Mouse (Mus musculus) C2C12 (cell line): ENCODE data around the gene Cit. TPM values are rescaled to one million over a fixed set of nuclear protein-coding genes. Genes with fewer than 3 reads are reported as not detected.

Experiments
- H3K27me3 ChIP-seq: one replicate; pipeline ENCODE4 v1.6.1; 2011; ENCODE audit not compliant: control insufficient read depth, insufficient read depth, insufficient read length
- H3K36me3 ChIP-seq: one replicate; pipeline ENCODE4 v1.6.1; 2011; ENCODE audit not compliant: control insufficient read depth, insufficient read depth
- H3K4me3 ChIP-seq: one replicate; pipeline ENCODE4 v1.5.1; 2011; ENCODE audit warnings: mild to moderate bottlenecking, control low read depth; ENCODE audit not compliant: poor library complexity, insufficient read depth, severe bottlenecking
- H3K79me2 ChIP-seq: one replicate; pipeline ENCODE4 v1.6.1; 2011; ENCODE audit not compliant: control insufficient read depth, insufficient read depth
- H3K79me3 ChIP-seq: one replicate; pipeline ENCODE4 v1.6.1; 2011; ENCODE audit warnings: low read depth, control low read depth
- H3ac ChIP-seq: one replicate; pipeline ENCODE3; 2011; ENCODE audit warnings: low read depth; ENCODE audit not compliant: control insufficient read depth, insufficient read length
- CEBPB ChIP-seq: IDR thresholded peaks from one replicate; pipeline ENCODE4 v1.6.1; 2011; ENCODE audit warnings: low read depth, mild to moderate bottlenecking, control low read depth, moderate library complexity
- CTCF ChIP-seq: IDR thresholded peaks from one replicate; pipeline ENCODE4 v1.5.1; 2011; ENCODE audit not compliant: control insufficient read depth, insufficient read depth, insufficient read length
- FOSL1 ChIP-seq: IDR thresholded peaks from one replicate; pipeline ENCODE4 v1.8.0; 2011; ENCODE audit warnings: mild to moderate bottlenecking, low read length; ENCODE audit not compliant: poor library complexity, insufficient read depth, severe bottlenecking
- MAX ChIP-seq: IDR thresholded peaks from one replicate; pipeline ENCODE4 v1.6.1; 2011; ENCODE audit warnings: mild to moderate bottlenecking, control low read depth
- MYOD1 ChIP-seq: IDR thresholded peaks from one replicate; pipeline ENCODE4 v1.6.1; 2011; ENCODE audit warnings: low read depth; ENCODE audit not compliant: control insufficient read depth, insufficient read length
- MYOG ChIP-seq: IDR thresholded peaks from one replicate; pipeline ENCODE4 v1.6.1; 2011; ENCODE audit not compliant: control insufficient read depth, insufficient read length; ENCODE audit errors: extremely low read depth
- USF1 ChIP-seq: IDR thresholded peaks from one replicate; pipeline ENCODE4 v1.6.1; 2011; ENCODE audit warnings: low read depth, mild to moderate bottlenecking, control low read depth, moderate library complexity
- polyA plus RNA-seq: library from polyadenylated mRNA; unstranded; fragments of >200 nt; fragmentation: generic; extraction: Trizol; gene quantifications from one replicate; pipeline ENCODE4 v1.2.1, GENCODE M21; 2012; ENCODE audit warnings: missing spikeins

The Cit gene
- polyA plus RNA-seq, 1 experiment, result 19.9 TPM

DNA sequence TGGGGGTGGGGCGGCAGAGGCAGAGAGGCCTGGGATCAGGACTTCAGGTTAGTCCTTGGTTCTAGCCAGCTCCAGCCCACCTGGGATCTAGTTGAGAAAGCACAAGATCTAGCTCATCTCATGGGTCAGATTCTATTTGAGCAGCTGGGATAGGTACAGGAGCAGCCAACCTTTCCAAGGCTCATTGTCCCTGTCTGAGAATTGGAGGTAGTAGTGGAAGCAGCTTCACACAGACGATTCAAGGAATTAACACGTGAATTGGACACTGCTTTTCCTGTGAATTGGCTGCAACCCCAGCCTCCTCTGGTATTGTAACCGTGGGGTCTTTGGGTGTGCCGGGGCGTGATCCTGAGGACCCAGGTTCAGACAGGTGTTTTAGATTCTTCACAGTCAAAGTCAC lies 207.7 kb downstream of the Cit start:
- H3ac ChIP-seq, result no peak overlapping the region
- H3K79me2 ChIP-seq, result no peaks in the 10 kb centered on the region
- TF ChIP-seq FOSL1 (no peak), MYOD1 (no peak), CTCF (no peak), USF1 (no peak), MYOG (no peak), CEBPB (no peak), MAX (no peak)
- H3K4me3 ChIP-seq, result no peak overlapping the region
- no peaks in the 10 kb centered on the region for H3K79me3 ChIP-seq
- H3K36me3 ChIP-seq, result no peaks in the 10 kb centered on the region
- peaks cover 5% of the 10 kb centered on the region for H3K27me3 ChIP-seq

Other genes with a start within 250 kb of the Cit start
- 52.0 TPM for gene Rab35, start 213.4 kb upstream of the Cit start, polyA plus RNA-seq
- gene Bicdl1, start 113.7 kb upstream of the Cit start, polyA plus RNA-seq, result 2.4 TPM
- gene Prkab1, start 179.2 kb downstream of the Cit start, polyA plus RNA-seq, result 48.6 TPM
- not detected for gene Tmem233, start 238.0 kb downstream of the Cit start, polyA plus RNA-seq